Mouse (Mus musculus) lung, postnatal 0 days (tissue): ENCODE data around the gene Kmt2b.

Experiments
- CTCF ChIP-seq: IDR thresholded peaks from 2 replicates; pipeline ENCODE4 v1.5.1; 2016; ENCODE audit warnings: antibody characterized with exemption, mild to moderate bottlenecking
- EP300 ChIP-seq: IDR thresholded peaks from 2 replicates; pipeline ENCODE4 v1.6.1; 2016; ENCODE audit warnings: antibody characterized with exemption, mild to moderate bottlenecking, control low read depth

GRCm38 (mm10) chr7:30594510-30595024 lies 6.0 kb upstream of the Kmt2b start:
- TF ChIP-seq CTCF (no peak), EP300 (no peak)
